Mouse (Mus musculus): ENCODE results near the gene Ccdc66. TPM values are rescaled to one million over a fixed set of nuclear protein-coding genes. Genes with fewer than 3 reads are reported as not detected.

The Ccdc66 gene
- 10.5 and 11.6 TPM in 2 replicates for polyA plus RNA-seq (2014; fragmentation: Nextera tagmentation; extraction: Ambion mirVana)

- no peak for TF ChIP-seq CTCF (IDR thresholded peaks at IDR 0.05; ENCODE audit: low read depth)
- ATAC-seq (ENCODE audit: insufficient read depth) (peak; percentile 98), DNase-seq (peak; percentile 98)
- peak within 1 kb of the TSS; percentile 71 for H3K9ac ChIP-seq
- H3K27me3 ChIP-seq (ENCODE audit: insufficient read depth, low read length) = no peaks in the 10 kb centered on the region
- peak within 1 kb of the TSS; percentile 69 for H3K4me2 ChIP-seq
- no peaks in the 10 kb centered on the region for H3K4me1 ChIP-seq (ENCODE audit: insufficient read depth)
- H3K9me3 ChIP-seq (ENCODE audit: low read depth, low read length) = no peaks in the 10 kb centered on the region
- peak within 1 kb of the TSS; percentile 75 for H3K4me3 ChIP-seq (ENCODE audit: low read depth, low read length)
- WGBS = under 1% methylated on average over 51 of the region's 51 CpGs
- peaks cover 4% of the 10 kb centered on the region; the same call in 1 of the 2 replicates for H3K36me3 ChIP-seq (ENCODE audit: insufficient read depth)
- H3K27ac ChIP-seq (ENCODE audit: low read depth) = peak within 1 kb of the TSS; percentile 66
Measured at GRCm38 (mm10) chr14:27507894-27508643, at the start of gene Ccdc66. Gene Ccdc66 (minus strand): TSS chr14:27508460.

- Histone ChIP-seq H3K9ac (no peak overlapping the region), H3K4me3 (ENCODE audit: low read depth, low read length) (no peak overlapping the region), H3K4me2 (no peak overlapping the region), H3K27ac (ENCODE audit: low read depth) (no peak overlapping the region), H3K36me3 (ENCODE audit: insufficient read depth) (no peaks in the 10 kb centered on the region), H3K4me1 (ENCODE audit: insufficient read depth) (no peaks in the 10 kb centered on the region), H3K27me3 (ENCODE audit: insufficient read depth, low read length) (no peaks in the 10 kb centered on the region), H3K9me3 (ENCODE audit: low read depth, low read length) (no peaks in the 10 kb centered on the region)
- WGBS = 79% methylated on average over 4 of the region's 4 CpGs
- ATAC-seq (ENCODE audit: insufficient read depth) = no peak
- TF ChIP-seq CTCF (IDR thresholded peaks at IDR 0.05; ENCODE audit: low read depth) = no peak
- no peak for DNase-seq
Measured at GRCm38 (mm10) chr14:27543838-27544426, 35.7 kb upstream of the Ccdc66 start.

GRCm38 (mm10) chr14:27536441-27536840 lies 28.2 kb upstream of the Ccdc66 start:
- no peak overlapping the region for H3K4me2 ChIP-seq
- H3K4me3 ChIP-seq (ENCODE audit: low read depth, low read length) = no peak overlapping the region
- no peaks in the 10 kb centered on the region for H3K9me3 ChIP-seq (ENCODE audit: low read depth, low read length)
- ATAC-seq (ENCODE audit: insufficient read depth) (no peak), DNase-seq (no peak)
- H3K4me1 ChIP-seq (ENCODE audit: insufficient read depth) = no peaks in the 10 kb centered on the region
- no peaks in the 10 kb centered on the region for H3K27me3 ChIP-seq (ENCODE audit: insufficient read depth, low read length)
- H3K36me3 ChIP-seq (ENCODE audit: insufficient read depth) = no peaks in the 10 kb centered on the region
- no peak overlapping the region for H3K9ac ChIP-seq
- 74% methylated on average over 3 of the region's 3 CpGs for WGBS
- no peak overlapping the region for H3K27ac ChIP-seq (ENCODE audit: low read depth)
- no peak for TF ChIP-seq CTCF (IDR thresholded peaks at IDR 0.05; ENCODE audit: low read depth)

- no peak for TF ChIP-seq CTCF (IDR thresholded peaks at IDR 0.05; ENCODE audit: low read depth)
- no peak for ATAC-seq (ENCODE audit: insufficient read depth)
- Histone ChIP-seq H3K36me3 (ENCODE audit: insufficient read depth) (no peaks in the 10 kb centered on the region), H3K27me3 (ENCODE audit: insufficient read depth, low read length) (no peaks in the 10 kb centered on the region), H3K9me3 (ENCODE audit: low read depth, low read length) (no peaks in the 10 kb centered on the region), H3K9ac (no peak overlapping the region), H3K4me1 (ENCODE audit: insufficient read depth) (no peaks in the 10 kb centered on the region), H3K4me2 (no peak overlapping the region), H3K4me3 (ENCODE audit: low read depth, low read length) (no peak overlapping the region), H3K27ac (ENCODE audit: low read depth) (no peak overlapping the region)
- no peak for DNase-seq
Measured at GRCm38 (mm10) chr14:27524541-27524940, 16.3 kb upstream of the Ccdc66 start.

GRCm38 (mm10) chr14:27508644-27509301 lies 513 bp upstream of the Ccdc66 start:
- peak overlapping the region; percentile 71 for H3K9ac ChIP-seq
- H3K27me3 ChIP-seq (ENCODE audit: insufficient read depth, low read length) = no peaks in the 10 kb centered on the region
- peak; percentile 67 for ATAC-seq (ENCODE audit: insufficient read depth)
- 12% methylated on average over 15 of the region's 15 CpGs for WGBS
- no peak for DNase-seq
- no peak for TF ChIP-seq CTCF (IDR thresholded peaks at IDR 0.05; ENCODE audit: low read depth)
- H3K4me2 ChIP-seq = peak overlapping the region; percentile 69
- H3K4me1 ChIP-seq (ENCODE audit: insufficient read depth) = no peaks in the 10 kb centered on the region
- peak overlapping the region; percentile 75 for H3K4me3 ChIP-seq (ENCODE audit: low read depth, low read length)
- no peaks in the 10 kb centered on the region for H3K9me3 ChIP-seq (ENCODE audit: low read depth, low read length)
- peak overlapping the region; percentile 66 for H3K27ac ChIP-seq (ENCODE audit: low read depth)
- peaks cover 4% of the 10 kb centered on the region; the same call in 1 of the 2 replicates for H3K36me3 ChIP-seq (ENCODE audit: insufficient read depth)

- Histone ChIP-seq H3K9me3 (ENCODE audit: low read depth, low read length) (no peaks in the 10 kb centered on the region), H3K27ac (ENCODE audit: low read depth) (no peak overlapping the region), H3K4me1 (ENCODE audit: insufficient read depth) (no peaks in the 10 kb centered on the region), H3K9ac (no peak overlapping the region), H3K36me3 (ENCODE audit: insufficient read depth) (peaks cover 41% of the 10 kb centered on the region), H3K4me2 (no peak overlapping the region), H3K4me3 (ENCODE audit: low read depth, low read length) (no peak overlapping the region), H3K27me3 (ENCODE audit: insufficient read depth, low read length) (no peaks in the 10 kb centered on the region)
- no peak for ATAC-seq (ENCODE audit: insufficient read depth)
- no peak for DNase-seq
- TF ChIP-seq CTCF (IDR thresholded peaks at IDR 0.05; ENCODE audit: low read depth) = no peak
- WGBS = 76% methylated on average over 4 of the region's 4 CpGs
Measured at GRCm38 (mm10) chr14:27501096-27501495, 7.2 kb downstream of the Ccdc66 start.

- no peak overlapping the region for H3K27ac ChIP-seq (ENCODE audit: low read depth)
- H3K36me3 ChIP-seq (ENCODE audit: insufficient read depth) = peaks cover 80% of the 10 kb centered on the region
- DNase-seq = peak; percentile 5
- H3K4me2 ChIP-seq = no peak overlapping the region
- no peak for TF ChIP-seq CTCF (IDR thresholded peaks at IDR 0.05; ENCODE audit: low read depth)
- no peaks in the 10 kb centered on the region for H3K4me1 ChIP-seq (ENCODE audit: insufficient read depth)
- H3K9me3 ChIP-seq (ENCODE audit: low read depth, low read length) = no peaks in the 10 kb centered on the region
- H3K9ac ChIP-seq = no peak overlapping the region
- 87% methylated on average over 4 of the region's 4 CpGs for WGBS
- H3K27me3 ChIP-seq (ENCODE audit: insufficient read depth, low read length) = no peaks in the 10 kb centered on the region
- H3K4me3 ChIP-seq (ENCODE audit: low read depth, low read length) = no peak overlapping the region
- ATAC-seq (ENCODE audit: insufficient read depth) = no peak
Measured at GRCm38 (mm10) chr14:27493516-27493915, 14.7 kb downstream of the Ccdc66 start.
